ENCODE assay signal across 34 mouse cellular contexts in the genomic region with DNA sequence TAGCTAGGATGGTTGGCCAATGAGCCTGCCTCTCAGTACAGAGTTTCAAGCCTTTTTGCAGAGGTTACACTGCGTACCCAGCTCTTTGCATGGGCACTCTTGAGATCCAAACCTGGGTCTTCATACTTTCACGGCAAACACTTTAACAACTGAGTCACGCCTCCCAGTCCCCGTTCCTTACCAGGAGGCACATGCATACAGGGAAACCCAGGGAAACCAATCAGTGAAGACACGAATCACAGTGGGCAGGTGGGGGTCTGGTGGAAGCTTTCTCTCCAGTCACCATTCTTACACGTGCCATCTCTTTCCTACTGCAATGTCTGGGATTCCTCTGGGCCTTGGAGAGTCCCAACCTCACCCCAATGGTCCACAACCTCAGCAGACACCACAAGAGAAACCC.
"Had no signal": no experiment of that assay in that cellular context is flagged by ENCODE, and none has a peak within 500 bp of the region (broad histone marks: within the 10 kb centered on the region; RNA-seq: fewer than 3 reads in every experiment).

No protein-coding gene starts in this region.

- H3K36me3 ChIP-seq: heart, embryonic 15.5 days; hindbrain, embryonic 12.5 days; hindbrain, embryonic 15.5 days; intestine, embryonic 15.5 days had no signal

- H3K9me3 ChIP-seq: heart, embryonic 12.5 days; heart, embryonic 13.5 days; heart, embryonic 15.5 days; hindbrain, embryonic 12.5 days; hindbrain, embryonic 13.5 days; hindbrain, embryonic 15.5 days; intestine, embryonic 15.5 days had no signal

- H3K4me2 ChIP-seq: heart, embryonic 11.5 days; heart, embryonic 12.5 days; heart, embryonic 13.5 days; heart, embryonic 15.5 days; hindbrain, embryonic 12.5 days; hindbrain, embryonic 13.5 days; hindbrain, embryonic 14.5 days; hindbrain, embryonic 15.5 days; intestine, embryonic 15.5 days; kidney, embryonic 15.5 days had no signal

- H3K9ac ChIP-seq: heart, embryonic 12.5 days; heart, embryonic 13.5 days; heart, embryonic 15.5 days; hindbrain, embryonic 12.5 days; hindbrain, embryonic 13.5 days; hindbrain, embryonic 14.5 days; hindbrain, embryonic 15.5 days; intestine, embryonic 15.5 days; kidney, embryonic 15.5 days had no signal

- DNase-seq: heart, adult 2 months; heart, postnatal 10 days; heart, postnatal 14 days; heart, postnatal 4 days; kidney, adult 11 months; kidney, adult 18-20 months; kidney, adult 2 months; kidney, adult 8-10 months; kidney, adult 9 months; kidney, postnatal 10 days; kidney, postnatal 14 days; kidney, postnatal 25 days; kidney, postnatal 36 days; kidney, postnatal 4 days; layer of hippocampus, adult 9-11 months; layer of hippocampus, postnatal 36 days had no signal

- H3K27me3 ChIP-seq: heart, embryonic 12.5 days; heart, embryonic 13.5 days; heart, embryonic 15.5 days; hindbrain, embryonic 12.5 days; hindbrain, embryonic 13.5 days; hindbrain, embryonic 15.5 days; intestine, embryonic 15.5 days; kidney, embryonic 15.5 days had no signal

- ATAC-seq: hindbrain, embryonic 16.5 days; hindbrain, postnatal 0 days; inflammation-experienced regulatory T-cells, adult 6 months; intestine, embryonic 15.5 days; intestine, embryonic 16.5 days; intestine, postnatal 0 days had no signal

- H3K27ac ChIP-seq: hindbrain, embryonic 10.5 days; hindbrain, embryonic 12.5 days; hindbrain, embryonic 13.5 days; hindbrain, embryonic 14.5 days; hindbrain, embryonic 15.5 days; hindbrain, postnatal 0 days; intestine, embryonic 15.5 days; kidney, embryonic 15.5 days; kidney, postnatal 0 days had no signal

- H3K4me3 ChIP-seq: heart, adult 2 months; heart, embryonic 12.5 days; heart, embryonic 13.5 days; heart, embryonic 15.5 days; hindbrain, embryonic 10.5 days; hindbrain, embryonic 12.5 days; hindbrain, embryonic 13.5 days; hindbrain, embryonic 15.5 days; intestine, embryonic 15.5 days; kidney, embryonic 15.5 days; layer of hippocampus, adult 2 months had no signal
